Mouse (Mus musculus) gastrocnemius, postnatal 10 days (tissue): ENCODE results near the gene Sema6b. TPM values are rescaled to one million over a fixed set of nuclear protein-coding genes. Genes with fewer than 3 reads are reported as not detected.

Source experiments
- DNase-seq: peaks from one replicate; pipeline ENCODE4 v3.0.0; 2021; ENCODE audit warnings: mixed read lengths
- long read RNA-seq, 2 experiments: library from polyadenylated mRNA; stranded (forward); transcript quantifications; one replicate each; pipeline ENCODE4 v2.0.0; 2021
- total RNA-seq, 2 experiments: library from RNA; stranded (reverse); gene quantifications; 2 replicates each; pipeline ENCODE4 v1.2.3; 2021

The Sema6b gene
- total RNA-seq = 10 to 100 TPM; 14.4 to 14.7 TPM
- long read RNA-seq, experiment 1, transcript Sema6b-201 (17 exons, 3,736 nt) = major isoform, 18 of 37 reads
- long read RNA-seq, experiment 1, partial matches to known transcripts = 12 of 37 reads
- long read RNA-seq, experiment 1, other reads (novel, unspliced or antisense) = 3 of 37 reads
- long read RNA-seq, experiment 2, transcript Sema6b-201 (17 exons, 3,736 nt) = major isoform, 22 of 31 reads
- long read RNA-seq, experiment 2, partial matches to known transcripts = 2 of 31 reads
- long read RNA-seq, experiment 2, other reads (novel, unspliced or antisense) = 6 of 31 reads

DNA sequence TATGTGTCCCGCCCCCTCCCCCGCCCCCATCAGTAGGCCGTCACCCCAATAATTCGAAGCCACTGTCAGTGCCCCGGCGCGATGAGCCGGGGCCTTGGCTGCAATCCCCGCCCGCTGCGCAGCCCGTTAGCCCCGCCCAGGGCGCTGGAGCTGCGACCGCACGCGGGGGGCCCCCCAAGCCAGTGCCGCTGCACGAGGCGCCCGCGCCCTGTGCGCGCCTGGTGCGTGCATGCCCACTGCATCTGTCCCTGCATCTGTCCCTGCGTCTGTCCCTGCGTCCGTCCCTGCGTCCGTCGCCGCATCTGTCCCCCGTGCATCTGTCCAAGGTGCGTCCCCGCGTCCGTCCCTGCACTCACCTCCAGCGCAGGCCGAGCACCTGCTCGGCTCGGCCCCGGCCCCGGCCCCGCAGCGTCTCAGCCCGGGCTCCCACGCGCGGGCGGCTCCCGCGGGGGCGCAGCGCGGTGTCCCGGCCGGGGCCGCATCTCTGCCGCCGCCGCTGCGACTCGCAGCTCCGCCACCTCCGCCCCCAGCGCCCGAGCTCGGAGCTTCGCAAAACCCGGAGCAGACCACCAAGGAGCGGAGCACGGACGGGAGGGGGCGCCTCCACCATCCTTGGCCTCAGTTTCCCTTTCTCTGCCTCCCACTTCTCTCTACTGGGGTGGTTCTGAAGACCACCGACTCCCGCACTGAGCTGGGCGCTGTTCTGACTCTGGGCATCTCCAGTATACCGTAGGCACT lies at the start of gene Sema6b:
Sema6b (minus strand) TSS at position 486 of the 738 bp plus-strand sequence.
- peak; percentile 76 for DNase-seq

DNA sequence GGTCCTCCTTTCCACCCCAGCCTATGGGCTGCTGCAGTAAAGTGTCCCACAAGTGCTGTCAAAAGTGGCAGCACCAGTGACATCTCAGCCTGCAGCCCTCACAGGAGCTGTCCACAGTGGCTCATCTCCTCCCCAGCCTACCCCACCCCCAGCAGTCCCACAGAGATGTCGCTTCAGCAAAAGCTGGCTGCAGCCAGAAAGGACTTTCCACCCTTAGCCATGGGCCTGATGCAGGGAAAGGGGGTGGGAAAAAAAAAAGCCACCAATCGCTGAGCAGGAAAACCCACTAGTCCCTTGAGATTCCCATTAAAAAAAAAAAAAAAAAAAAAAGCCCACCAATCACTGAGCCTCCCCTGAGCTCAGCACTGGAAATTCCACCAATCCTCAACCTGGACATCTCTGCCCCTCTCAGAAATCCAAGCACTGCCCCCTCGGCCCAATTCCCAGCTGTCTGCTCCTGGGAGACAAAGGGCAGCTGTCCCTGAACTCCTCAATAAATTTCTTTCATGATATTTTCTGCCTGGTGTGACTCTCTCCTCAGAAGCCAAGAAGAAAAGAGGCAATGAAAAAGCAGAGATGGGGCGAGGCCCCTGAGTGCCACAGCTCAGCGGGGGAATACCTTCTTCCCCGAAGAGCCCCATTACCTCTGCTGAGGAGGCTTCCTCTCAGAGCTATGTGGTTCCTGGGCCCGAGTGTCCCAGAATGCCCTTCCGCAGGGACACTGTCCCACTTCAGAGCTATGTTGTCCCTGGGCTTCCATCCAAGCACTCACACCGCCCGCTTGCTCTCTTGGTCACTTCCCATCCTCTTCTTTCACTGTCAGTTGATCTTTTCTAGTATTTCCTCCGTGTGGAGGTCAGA lies 45.4 kb upstream of the Sema6b start:
- DNase-seq = peak; percentile 63

DNA sequence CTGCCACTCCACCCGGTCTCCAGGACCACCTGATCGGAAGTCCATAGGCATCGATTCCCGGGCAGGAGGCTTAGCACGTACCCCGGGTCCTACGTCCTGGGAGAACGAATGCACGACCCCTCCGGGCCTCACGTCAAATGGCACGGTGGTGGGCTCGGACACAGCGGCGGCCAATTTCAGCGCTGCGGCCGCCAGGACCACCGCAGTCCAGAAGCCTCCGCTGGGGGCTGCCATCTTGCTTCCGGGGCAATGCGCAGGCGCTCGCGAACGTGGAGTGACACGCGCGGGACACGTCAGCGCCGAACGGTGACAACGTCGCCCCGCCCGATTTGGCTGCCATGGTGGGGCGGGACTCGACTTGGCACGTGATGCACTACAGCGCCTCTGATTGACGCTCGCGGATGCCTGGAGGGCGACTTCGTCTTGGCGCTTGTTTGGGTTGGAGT lies 43.5 kb upstream of the Sema6b start, which contains the start of gene Mydgf:
Mydgf (minus strand) TSS at position 263 of the 446 bp plus-strand sequence.
- peak; percentile 98 for DNase-seq

DNA sequence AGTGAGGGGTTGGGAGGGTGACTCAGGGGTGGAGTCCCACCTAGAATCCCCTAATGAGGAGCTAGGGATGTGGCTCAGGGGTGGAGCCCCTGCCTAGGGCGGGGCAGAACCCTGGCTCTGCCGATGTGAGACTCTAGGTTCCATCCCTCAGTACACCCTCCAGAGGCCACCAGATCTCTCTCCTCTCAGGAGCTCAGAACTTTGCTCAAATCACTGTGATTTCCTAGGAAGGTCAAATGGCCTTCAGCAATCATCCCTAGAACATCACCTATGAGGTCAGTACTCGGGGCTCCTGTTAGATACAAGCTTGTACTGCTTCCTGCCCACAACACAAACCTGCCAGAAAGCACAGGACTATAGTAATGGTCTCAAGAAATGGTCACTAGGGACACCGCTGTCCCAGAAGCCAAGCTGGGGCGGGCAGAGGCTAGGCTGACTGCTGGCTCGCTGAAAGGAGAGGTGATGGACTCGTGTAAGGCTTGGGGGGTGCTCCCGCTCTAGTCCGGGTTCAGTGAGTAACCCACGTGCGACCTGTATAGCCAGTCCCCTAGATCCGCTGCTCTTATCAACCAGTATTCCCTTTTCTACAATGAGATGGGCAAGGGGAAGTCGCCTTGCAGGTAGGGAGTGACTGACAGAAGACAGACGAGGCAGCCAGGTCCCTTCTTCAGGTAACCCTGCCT lies 43.0 kb upstream of the Sema6b start:
- DNase-seq = no peak

DNA sequence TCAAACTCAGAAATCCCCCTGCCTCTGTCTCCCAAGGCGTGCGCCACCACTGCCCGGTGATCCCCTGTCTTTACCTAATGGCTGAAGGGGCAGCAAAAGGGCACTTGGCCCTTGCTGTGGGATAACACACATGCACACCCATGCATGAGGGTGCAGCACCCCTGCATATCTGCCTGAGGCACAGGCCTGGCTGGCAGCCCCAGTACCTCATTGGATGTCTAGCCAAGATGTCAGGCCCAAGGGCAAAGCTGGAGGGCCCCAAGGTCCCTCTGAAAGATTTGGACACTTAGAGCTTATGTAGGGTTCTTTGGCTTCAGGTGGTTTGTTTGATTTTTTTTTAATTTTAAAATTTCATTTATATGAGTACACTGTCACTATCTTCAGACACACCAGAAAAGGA lies 35.3 kb upstream of the Sema6b start:
- DNase-seq = no peak

DNA sequence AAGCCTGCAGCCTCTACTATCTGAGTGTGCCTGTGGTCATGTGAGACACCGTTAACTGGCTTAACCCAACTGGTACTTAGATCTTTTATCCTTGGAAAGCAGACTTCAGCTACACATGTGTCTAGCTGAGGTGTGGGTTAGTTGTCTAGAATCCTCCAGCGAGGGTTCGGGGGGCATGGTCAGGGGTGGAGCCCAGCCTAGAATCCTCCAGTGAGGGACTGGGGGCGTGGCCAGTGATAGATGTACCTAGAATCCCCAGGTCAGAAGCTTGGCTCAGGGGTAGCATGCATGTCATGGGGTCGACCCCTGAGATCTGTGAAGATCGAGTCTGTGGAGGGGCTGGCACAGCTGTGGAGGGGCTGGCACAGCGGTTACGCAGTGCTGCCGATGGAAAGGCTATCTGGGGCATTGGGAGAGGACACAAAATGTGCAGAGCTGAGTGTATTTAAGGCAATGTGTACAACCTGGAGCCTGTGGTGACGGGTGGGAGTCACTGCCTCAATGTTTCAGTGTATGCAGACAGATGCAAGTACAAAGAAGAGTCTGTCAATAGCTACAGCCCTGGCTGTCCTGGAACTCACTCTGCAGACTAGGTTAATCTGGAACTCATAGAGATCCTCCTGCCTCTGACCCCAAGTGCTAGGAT lies 33.4 kb upstream of the Sema6b start:
- DNase-seq = no peak

GRCm38 (mm10) chr17:56171881-56172280 lies 31.7 kb upstream of the Sema6b start:
- no peak for DNase-seq

DNA sequence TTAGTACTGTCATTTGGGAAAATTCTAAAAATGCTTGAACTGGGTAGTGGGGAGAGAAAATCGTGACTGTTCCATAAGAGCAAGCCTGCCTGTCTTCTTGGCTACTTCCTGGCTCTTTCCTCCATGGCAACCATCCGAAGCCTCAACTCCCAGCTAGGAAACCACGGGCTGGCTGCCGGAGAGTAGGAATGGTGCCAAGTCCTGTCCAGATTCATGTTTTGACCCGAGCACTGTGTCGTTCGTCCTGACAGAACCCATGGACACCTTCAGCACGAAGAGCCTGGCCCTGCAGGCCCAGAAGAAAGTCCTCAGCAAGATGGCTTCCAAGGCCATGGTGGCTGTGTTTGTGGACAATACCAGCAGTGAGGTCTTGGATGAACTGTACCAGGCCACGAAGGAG lies 31.3 kb upstream of the Sema6b start:
- no peak for DNase-seq

- DNase-seq = no peak
Measured at GRCm38 (mm10) chr17:56170636-56171035, 30.5 kb upstream of the Sema6b start.

DNA sequence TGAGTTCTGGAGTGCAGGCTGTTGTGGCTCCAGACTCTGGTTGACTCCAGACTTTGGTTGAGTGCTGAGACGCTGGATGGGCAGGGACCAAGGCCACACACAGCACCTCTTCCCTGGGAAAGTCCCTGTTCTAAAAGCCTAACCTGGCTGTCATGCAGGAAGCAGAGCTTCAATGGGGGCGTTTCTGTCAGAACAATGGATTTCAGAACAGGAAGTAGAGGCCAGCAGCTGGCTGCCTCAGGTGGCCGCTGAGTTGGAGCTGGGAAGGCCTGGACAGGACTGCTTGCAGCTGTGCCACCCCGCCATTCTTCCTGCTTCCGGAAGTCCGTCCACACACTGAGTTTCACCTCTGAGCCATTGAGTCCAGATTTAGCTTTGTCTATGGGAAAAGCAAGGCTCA lies 29.7 kb upstream of the Sema6b start:
- DNase-seq = no peak

GRCm38 (mm10) chr17:56165671-56166070 lies 25.5 kb upstream of the Sema6b start:
- DNase-seq = no peak

DNA sequence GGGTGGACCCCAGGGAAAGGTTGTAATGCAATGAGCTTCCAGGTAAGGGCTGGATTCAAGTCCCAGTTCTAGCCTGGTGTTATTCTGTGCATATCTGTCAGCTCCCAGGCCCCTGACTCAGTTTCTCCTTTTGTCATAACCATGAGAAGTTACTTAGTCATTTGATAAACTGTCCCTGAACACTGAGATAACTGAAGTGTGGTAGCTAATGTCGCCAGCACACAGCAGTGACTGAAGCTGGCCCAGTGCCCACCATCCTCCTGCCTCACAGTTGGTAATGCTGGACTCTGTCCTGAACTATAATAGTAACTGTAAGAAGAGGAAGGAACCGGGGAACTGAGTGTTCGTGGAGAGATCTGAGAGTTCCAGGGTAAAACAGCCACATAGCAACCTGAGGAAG lies 24.4 kb upstream of the Sema6b start:
- no peak for DNase-seq

GRCm38 (mm10) chr17:56163523-56164102 lies 23.5 kb upstream of the Sema6b start:
- DNase-seq = no peak

DNA sequence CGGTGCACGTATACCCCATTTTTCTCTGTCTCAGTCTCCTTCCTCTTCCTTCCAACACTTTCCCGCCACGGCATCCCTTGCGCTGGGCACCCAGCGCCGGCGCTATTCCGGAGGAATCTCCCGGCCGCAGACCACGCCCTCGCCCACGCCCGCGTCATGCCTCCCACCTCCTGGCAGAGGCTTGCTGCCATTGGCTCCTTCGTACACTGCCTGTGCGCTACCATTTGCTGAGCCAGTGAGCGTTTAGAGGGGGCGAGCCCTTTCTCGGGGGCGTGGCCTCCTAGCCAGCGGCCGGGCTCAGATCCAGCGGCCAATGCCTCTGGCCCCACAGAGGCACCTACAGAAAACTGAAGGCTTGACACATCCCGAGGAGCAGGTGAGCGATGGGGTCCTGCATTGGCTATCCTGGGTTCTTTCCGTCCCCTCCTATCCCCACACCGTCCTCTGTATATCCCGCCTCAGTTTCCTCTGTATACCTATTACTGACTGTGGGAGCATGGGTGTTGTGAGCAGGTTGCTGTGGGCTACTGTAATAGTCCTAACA lies 22.2 kb upstream of the Sema6b start, which contains the start of gene Tnfaip8l1:
Tnfaip8l1 (plus strand) TSS at position 247 of the 544 bp plus-strand sequence.
- DNase-seq = peak; percentile 90

DNA sequence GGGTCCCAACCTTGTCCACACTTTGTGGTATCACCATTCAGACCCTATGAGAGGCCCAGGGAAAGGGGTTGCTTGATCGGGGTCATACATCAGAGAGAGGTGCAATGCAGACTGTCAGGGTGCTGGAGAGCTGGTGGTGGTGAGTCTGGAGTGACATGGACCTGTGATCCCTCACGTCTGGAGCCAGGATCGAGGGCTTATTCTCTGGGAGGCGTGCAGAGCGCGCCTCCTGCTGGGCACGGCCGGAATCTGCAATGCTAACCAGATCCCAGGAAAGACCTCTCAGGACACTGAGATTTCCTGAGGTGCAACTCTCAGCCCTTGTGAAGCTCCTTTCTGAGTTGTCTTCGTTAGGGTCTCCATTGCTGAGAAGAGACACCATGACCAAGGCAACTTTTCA lies 19.6 kb upstream of the Sema6b start:
- peak; percentile 71 for DNase-seq

GRCm38 (mm10) chr17:56153643-56154042 lies 13.5 kb upstream of the Sema6b start:
- peak; percentile 58 for DNase-seq

DNA sequence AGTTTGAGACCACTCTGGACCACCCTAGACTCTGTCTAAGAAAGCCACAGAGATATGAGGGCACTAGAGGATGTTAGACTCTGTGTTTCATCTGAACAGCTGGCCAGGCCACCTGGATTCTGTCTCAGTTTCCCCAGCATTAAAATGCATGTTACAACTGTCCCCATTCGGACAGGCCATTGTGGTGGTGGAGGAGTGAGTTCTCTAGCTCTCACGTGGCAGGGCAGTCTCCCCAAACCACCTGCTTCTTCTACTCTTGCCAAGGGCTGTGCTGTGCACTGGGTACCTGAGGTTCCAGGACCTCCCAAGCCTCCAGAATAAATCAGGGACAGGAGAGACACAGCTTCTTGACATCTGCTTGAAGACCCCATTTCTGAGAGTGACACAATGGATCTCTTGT lies 9.8 kb upstream of the Sema6b start:
- DNase-seq = no peak

DNA sequence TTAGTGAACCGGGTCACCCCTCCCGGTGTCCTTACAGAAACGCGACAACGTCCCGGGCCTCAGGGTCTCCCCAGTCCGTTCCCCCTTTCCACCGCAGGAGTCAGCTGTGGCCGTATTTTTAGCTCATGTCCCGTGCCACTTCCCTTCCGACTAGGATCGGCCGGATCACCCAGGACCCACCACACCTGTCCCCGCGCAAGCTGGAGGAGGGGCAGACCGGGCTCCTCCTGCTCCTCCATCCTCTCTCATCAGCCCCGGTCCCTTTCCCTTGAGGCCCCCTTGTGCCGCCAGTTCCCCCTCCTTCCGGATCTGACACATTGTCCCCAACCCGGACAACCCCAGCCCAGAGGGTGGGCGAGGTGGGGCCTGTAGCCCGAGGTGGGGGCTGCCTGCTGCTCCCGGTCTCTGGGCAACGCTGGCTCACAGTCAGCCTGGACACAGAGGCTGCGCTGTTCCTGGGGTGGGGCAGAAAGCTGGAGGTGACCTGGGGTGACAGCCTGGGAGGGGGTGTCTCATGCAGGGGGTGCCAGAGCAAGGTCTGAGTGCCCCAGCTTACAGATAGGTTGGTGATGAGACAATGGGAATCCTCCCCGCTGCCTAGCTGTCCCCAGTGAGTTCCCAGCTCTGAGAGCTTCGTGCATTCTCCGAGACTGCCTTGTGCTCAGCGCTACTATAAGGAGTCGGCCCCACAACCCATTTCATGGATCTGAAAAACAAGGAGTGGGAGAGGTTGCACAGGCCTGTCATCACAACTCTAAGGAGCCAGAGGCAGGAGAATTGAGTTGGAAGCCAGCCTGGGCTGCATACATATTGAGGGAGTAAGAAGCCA lies 8.9 kb upstream of the Sema6b start:
- no peak for DNase-seq

DNA sequence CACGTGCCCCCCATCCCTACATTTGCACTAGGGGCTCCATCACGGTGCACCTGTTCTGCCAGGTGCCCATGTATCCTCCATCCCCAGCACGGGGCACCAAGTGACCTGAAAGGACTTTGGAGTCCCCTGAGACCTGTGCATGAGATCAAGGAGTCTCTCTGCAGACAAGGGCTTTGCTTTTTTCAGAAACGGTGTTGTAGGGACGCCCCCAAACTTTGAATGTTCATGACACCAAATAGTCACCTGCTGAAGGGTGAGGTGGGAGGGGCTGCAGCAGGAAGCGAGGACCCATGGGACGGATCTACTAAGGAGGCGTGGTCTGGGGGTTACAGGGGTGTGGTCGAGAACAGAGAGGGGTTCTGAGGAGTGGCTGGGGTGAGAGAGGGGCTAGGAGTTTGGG lies 8.1 kb upstream of the Sema6b start:
- DNase-seq = no peak

DNA sequence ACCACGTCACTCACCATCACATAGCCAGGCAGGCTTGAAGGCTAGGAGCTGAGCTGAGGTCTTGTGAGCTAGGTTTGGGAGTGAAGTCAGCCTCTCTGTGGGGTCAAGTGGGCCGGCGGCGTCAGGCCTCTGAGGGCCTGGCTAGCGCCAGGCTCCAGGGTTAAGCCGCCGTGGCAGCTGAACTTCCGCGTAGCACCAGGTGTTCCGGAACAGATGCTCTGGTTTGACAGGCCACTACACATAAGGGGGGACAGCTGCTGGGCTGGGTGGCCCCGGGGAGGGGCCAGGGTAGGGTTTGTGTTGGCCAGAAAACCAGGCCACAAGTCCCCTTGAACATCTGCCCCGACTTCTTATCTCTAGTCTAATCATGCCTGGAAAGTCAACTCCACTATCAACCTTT lies 7.3 kb upstream of the Sema6b start:
- DNase-seq = no peak
